Mouse (Mus musculus) testis, adult 2 months (tissue): ENCODE data around the gene Uba5. TPM values are rescaled to one million over a fixed set of nuclear protein-coding genes. Genes with fewer than 3 reads are reported as not detected.

Source experiments
- H3K27ac ChIP-seq: fragments of 200-500 bp; 2 replicates; pipeline ENCODE4 v1.5.1; 2012; ENCODE audit warnings: low read depth, low read length; ENCODE audit not compliant: control insufficient read depth, insufficient read depth
- H3K27me3 ChIP-seq: fragments of 200-500 bp; 2 replicates; pipeline ENCODE4 v1.6.1; 2012; ENCODE audit warnings: mild to moderate bottlenecking, low read length, moderate library complexity; ENCODE audit not compliant: control insufficient read depth, insufficient read depth
- H3K36me3 ChIP-seq: fragments of 200-500 bp; 2 replicates; pipeline ENCODE4 v1.6.1; 2012; ENCODE audit warnings: mild to moderate bottlenecking, low read length; ENCODE audit not compliant: control insufficient read depth, insufficient read depth
- H3K4me1 ChIP-seq: fragments of 200-500 bp; 2 replicates; pipeline ENCODE4 v1.6.1; 2012; ENCODE audit warnings: low read length; ENCODE audit not compliant: control insufficient read depth, insufficient read depth
- H3K4me3 ChIP-seq: fragments of 200-500 bp; 2 replicates; pipeline ENCODE4 v1.5.1; 2012; ENCODE audit warnings: low read depth, mild to moderate bottlenecking, low read length, moderate library complexity, mixed read lengths; ENCODE audit not compliant: control insufficient read depth
- CTCF ChIP-seq: fragments of 200-500 bp; IDR thresholded peaks from 2 replicates; pipeline ENCODE4 v1.5.1; 2012; ENCODE audit warnings: low read depth, mild to moderate bottlenecking, inconsistent platforms, low read length, moderate library complexity; ENCODE audit not compliant: control insufficient read depth, insufficient read depth, insufficient replicate concordance
- POLR2A ChIP-seq: fragments of 200-500 bp; IDR thresholded peaks from 2 replicates; pipeline ENCODE4 v1.6.1; 2012; ENCODE audit warnings: low read depth, mild to moderate bottlenecking, inconsistent platforms, low read length, moderate library complexity; ENCODE audit not compliant: control insufficient read depth
- polyA plus RNA-seq: library from polyadenylated mRNA; depleted of rRNA; stranded (reverse); fragments of >200 nt; gene quantifications from 2 replicates; pipeline ENCODE4 v1.2.3, GENCODE M21; 2012; rRNA removed

Uba5 gene
- polyA plus RNA-seq, 1 experiment, result 8.4 TPM

- H3K4me1 ChIP-seq, result no peaks in the 10 kb centered on the region
- TF ChIP-seq CTCF (no peak), POLR2A (peak; percentile 59)
- peak within 1 kb of the TSS; percentile 83 for H3K27ac ChIP-seq
- H3K36me3 ChIP-seq, result no peaks in the 10 kb centered on the region
- no peaks in the 10 kb centered on the region for H3K27me3 ChIP-seq
- peak within 1 kb of the TSS; percentile 89 for H3K4me3 ChIP-seq
These were observed 60.7 kb downstream of the Uba5 start, which contains the start of gene Nphp3 for GRCm38 (mm10) chr9:104001921-104002859. Gene Nphp3, plus strand, starts transcription at chr9:104002544.

GRCm38 (mm10) chr9:104000601-104001000 is 62.3 kb downstream of the Uba5 start:
- no peak for TF ChIP-seq CTCF
- no peak for TF ChIP-seq POLR2A
- H3K4me3 ChIP-seq, result no peak overlapping the region
- H3K4me1 ChIP-seq, result no peaks in the 10 kb centered on the region
- H3K36me3 ChIP-seq, result no peaks in the 10 kb centered on the region
- no peaks in the 10 kb centered on the region for H3K27me3 ChIP-seq
- no peak overlapping the region for H3K27ac ChIP-seq

Other genes with a start within 250 kb of the Uba5 start
- gene Nphp3, start 60.6 kb downstream of the Uba5 start, polyA plus RNA-seq, result 6.4 and 10.2 TPM in 2 replicates
- not detected in 2 replicates for gene Gm28305, start 22.5 kb downstream of the Uba5 start, polyA plus RNA-seq
- gene Acad11, start 243 bp upstream of the Uba5 start, polyA plus RNA-seq, result 18.2 and 18.8 TPM in 2 replicates
- gene Ackr4, start 63.8 kb upstream of the Uba5 start, polyA plus RNA-seq, result 0.54 and 0.97 TPM in 2 replicates
- gene Dnajc13, start 199.8 kb upstream of the Uba5 start, polyA plus RNA-seq, result 22.3 and 26.7 TPM in 2 replicates